Mouse (Mus musculus) MEL (cell line): ENCODE results near the gene Smarcad1. TPM values are rescaled to one million over a fixed set of nuclear protein-coding genes. Genes with fewer than 3 reads are reported as not detected.

Source experiments
- DNase-seq: peaks from one replicate; pipeline ENCODE4 v3.0.0; 2011; ENCODE audit warnings: low read depth, low spot score
- H3K27ac ChIP-seq: 2 replicates; pipeline ENCODE4 v1.5.1; 2012; ENCODE audit warnings: low read depth, mild to moderate bottlenecking, control low read depth, low read length, moderate library complexity; ENCODE audit not compliant: control insufficient read depth
- H3K27me3 ChIP-seq, 2 experiments: fragments of 150-350 bp in 1 of 2; sonication (generic) in 1 of 2; 2 replicates each; pipeline ENCODE4 v1.6.1; 2012; ENCODE audit warnings: low read length in 2 of 2, mild to moderate bottlenecking in 2 of 2, improper control_type of control experiment in 1 of 2, moderate library complexity in 1 of 2; ENCODE audit not compliant: insufficient read depth in 2 of 2, control insufficient read depth in 1 of 2
- H3K36me3 ChIP-seq, 2 experiments: 2 replicates each; pipeline ENCODE4 v1.6.1; 2012 to 2014; ENCODE audit warnings: low read length in 2 of 2, improper control_type of control experiment in 1 of 2, inconsistent platforms in 1 of 2, mild to moderate bottlenecking in 1 of 2; ENCODE audit not compliant: insufficient read depth in 2 of 2, control insufficient read depth in 1 of 2
- H3K4me1 ChIP-seq, 2 experiments: fragments of 150-350 bp in 1 of 2; sonication (generic) in 1 of 2; 2 replicates each; pipeline ENCODE4 v1.6.1; 2012; ENCODE audit warnings: low read length in 2 of 2, improper control_type of control experiment in 1 of 2, mild to moderate bottlenecking in 1 of 2; ENCODE audit not compliant: insufficient read depth in 2 of 2, control insufficient read depth in 1 of 2
- H3K4me3 ChIP-seq, 2 experiments: fragments of 150-350 bp in 1 of 2; sonication (generic) in 1 of 2; 2 replicates each; pipeline ENCODE4 v1.5.1; 2012; ENCODE audit warnings: low read depth in 2 of 2, low read length in 2 of 2, mild to moderate bottlenecking in 2 of 2, moderate library complexity in 2 of 2, control low read depth in 1 of 2, improper control_type of control experiment in 1 of 2; ENCODE audit not compliant: control insufficient read depth in 1 of 2, insufficient read depth in 1 of 2
- H3K79me2 ChIP-seq: 2 replicates; pipeline ENCODE4 v1.6.1; 2012; ENCODE audit warnings: mild to moderate bottlenecking, low read length, moderate library complexity; ENCODE audit not compliant: control insufficient read depth, poor library complexity, insufficient read depth
- H3K9ac ChIP-seq: 2 replicates; pipeline ENCODE4 v1.6.1; 2012; ENCODE audit warnings: low read depth, mild to moderate bottlenecking, control low read depth, low read length, moderate library complexity; ENCODE audit not compliant: control insufficient read depth, poor library complexity, severe bottlenecking
- H3K9me3 ChIP-seq: fragments of 150-350 bp; sonication (generic); replicated peaks from 2 replicates; pipeline ENCODE4 v1.6.1; 2012; ENCODE audit warnings: mild to moderate bottlenecking, low read length, improper control_type of control experiment, moderate library complexity; ENCODE audit not compliant: insufficient read depth
- CHD1 ChIP-seq: IDR thresholded peaks from 2 replicates; pipeline ENCODE4 v1.6.1; 2012; ENCODE audit warnings: low read depth, mild to moderate bottlenecking, inconsistent platforms, low read length, improper control_type of control experiment
- CHD2 ChIP-seq: IDR thresholded peaks from 2 replicates; pipeline ENCODE4 v1.6.1; 2011; ENCODE audit warnings: low read length, improper control_type of control experiment
- CTCF ChIP-seq, 3 experiments: IDR thresholded peaks in 2 of 3; conservative IDR thresholded peaks in 1 of 3; 2 replicates each; pipeline ENCODE4 v1.5.1; 2011 to 2012; ENCODE audit warnings: low read length in 3 of 3, low read depth in 2 of 3, mild to moderate bottlenecking in 2 of 3, improper control_type of control experiment in 1 of 3, inconsistent platforms in 1 of 3, mixed read lengths in 1 of 3, moderate library complexity in 1 of 3; ENCODE audit not compliant: control insufficient read depth in 1 of 3, insufficient read depth in 1 of 3, poor library complexity in 1 of 3, severe bottlenecking in 1 of 3
- ETS1 ChIP-seq: IDR thresholded peaks from 2 replicates; pipeline ENCODE4 v1.6.1; 2012; ENCODE audit warnings: low read depth, mild to moderate bottlenecking, inconsistent platforms, low read length, improper control_type of control experiment, moderate library complexity
- GABPA ChIP-seq: IDR thresholded peaks from 2 replicates; pipeline ENCODE4 v1.6.1; 2012; ENCODE audit warnings: low read depth, mild to moderate bottlenecking, inconsistent platforms, low read length, improper control_type of control experiment, moderate library complexity
- GATA1 ChIP-seq: IDR thresholded peaks from 2 replicates; pipeline ENCODE4 v1.6.1; 2011; ENCODE audit warnings: low read depth, low read length, improper control_type of control experiment
- HCFC1 ChIP-seq: IDR thresholded peaks from 2 replicates; pipeline ENCODE4 v1.6.1; 2012; ENCODE audit warnings: low read depth, mild to moderate bottlenecking, inconsistent platforms, low read length, improper control_type of control experiment, moderate library complexity
- JUND ChIP-seq: IDR thresholded peaks from 2 replicates; pipeline ENCODE4 v1.6.1; 2011; ENCODE audit warnings: low read depth, mild to moderate bottlenecking, improper control_type of control experiment, low read length
- KAT2A ChIP-seq: conservative IDR thresholded peaks from 2 replicates; pipeline ENCODE4 v1.6.1; 2012; ENCODE audit warnings: low read depth, low read length, improper control_type of control experiment, inconsistent platforms
- MAFK ChIP-seq: IDR thresholded peaks from 2 replicates; pipeline ENCODE4 v1.6.1; 2011; ENCODE audit warnings: low read depth, mild to moderate bottlenecking, low read length, improper control_type of control experiment, borderline replicate concordance
- MEF2A ChIP-seq: IDR thresholded peaks from 2 replicates; pipeline ENCODE4 v1.6.1; 2014; ENCODE audit warnings: low read depth, mild to moderate bottlenecking, inconsistent platforms, low read length, improper control_type of control experiment; ENCODE audit not compliant: poor library complexity, insufficient replicate concordance, severe bottlenecking; ENCODE audit errors: extremely low read depth
- MXI1 ChIP-seq: IDR thresholded peaks from 2 replicates; pipeline ENCODE4 v1.6.1; 2011; ENCODE audit warnings: mild to moderate bottlenecking, low read depth, low read length, improper control_type of control experiment
- MYC ChIP-seq: IDR thresholded peaks from 2 replicates; pipeline ENCODE4 v1.6.1; 2011; ENCODE audit warnings: low read depth, mild to moderate bottlenecking, low read length, improper control_type of control experiment, moderate library complexity
- NELFE ChIP-seq: IDR thresholded peaks from 2 replicates; pipeline ENCODE4 v1.6.1; 2011; ENCODE audit warnings: low read depth, low read length, improper control_type of control experiment
- POLR2AphosphoS2 ChIP-seq: IDR thresholded peaks from 2 replicates; pipeline ENCODE4 v1.6.1; 2011; ENCODE audit warnings: low read length, improper control_type of control experiment
- POLR2AphosphoS5 ChIP-seq: IDR thresholded peaks from 2 replicates; pipeline ENCODE4 v1.6.1; 2012; ENCODE audit warnings: low read depth, borderline replicate concordance, mild to moderate bottlenecking, inconsistent platforms, low read length, moderate library complexity, mixed read lengths
- SIN3A ChIP-seq: IDR thresholded peaks from 2 replicates; pipeline ENCODE4 v1.6.1; 2012; ENCODE audit warnings: low read length, improper control_type of control experiment, inconsistent platforms
- TAL1 ChIP-seq: IDR thresholded peaks from 2 replicates; pipeline ENCODE4 v1.6.1; 2012; ENCODE audit warnings: mild to moderate bottlenecking, inconsistent platforms, low read length, moderate library complexity, mixed read lengths
- TBP ChIP-seq: IDR thresholded peaks from 2 replicates; pipeline ENCODE4 v1.8.0; 2011; ENCODE audit warnings: low read depth, low read length, improper control_type of control experiment
- TCF12 ChIP-seq: IDR thresholded peaks from 2 replicates; pipeline ENCODE4 v1.6.1; 2014; ENCODE audit warnings: low read depth, mild to moderate bottlenecking, inconsistent platforms, low read length, improper control_type of control experiment, moderate library complexity
- UBTF ChIP-seq: IDR thresholded peaks from 2 replicates; pipeline ENCODE4 v1.6.1; 2012; ENCODE audit warnings: low read depth, mild to moderate bottlenecking, inconsistent platforms, low read length, improper control_type of control experiment, moderate library complexity, borderline replicate concordance; ENCODE audit not compliant: insufficient read depth
- USF1 ChIP-seq: IDR thresholded peaks from 2 replicates; pipeline ENCODE4 v1.6.1; 2014; ENCODE audit warnings: low read depth, mild to moderate bottlenecking, inconsistent platforms, low read length, improper control_type of control experiment, moderate library complexity
- USF2 ChIP-seq, 2 experiments: IDR thresholded peaks; 2 replicates each; pipeline ENCODE4 v1.6.1; 2011 to 2012; ENCODE audit warnings: improper control_type of control experiment in 2 of 2, low read length in 2 of 2, borderline replicate concordance in 1 of 2, inconsistent platforms in 1 of 2, low read depth in 1 of 2, mild to moderate bottlenecking in 1 of 2; ENCODE audit not compliant: insufficient read depth in 1 of 2
- ZKSCAN1 ChIP-seq: IDR thresholded peaks from 2 replicates; pipeline ENCODE4 v1.6.1; 2012; ENCODE audit warnings: low read depth, mild to moderate bottlenecking, inconsistent platforms, low read length, improper control_type of control experiment, moderate library complexity
- ZMIZ1 ChIP-seq: IDR thresholded peaks from 2 replicates; pipeline ENCODE4 v1.6.1; 2012; ENCODE audit warnings: low read depth, mild to moderate bottlenecking, inconsistent platforms, low read length, improper control_type of control experiment, moderate library complexity
- ZNF384 ChIP-seq: IDR thresholded peaks from 2 replicates; pipeline ENCODE4 v1.6.1; 2012; ENCODE audit warnings: low read depth, mild to moderate bottlenecking, inconsistent platforms, low read length, improper control_type of control experiment
- polyA plus RNA-seq, 2 experiments: library from polyadenylated mRNA; stranded (reverse) in 1 of 2; unstranded in 1 of 2; fragments of >175 nt in 1 of 2; fragments of >200 nt in 1 of 2; gene quantifications; 2 replicates each; pipeline versions ENCODE4 v1.2.1 to v1.2.4; 2012; ENCODE audit warnings: low replicate concordance in 2 of 2, low read depth in 1 of 2; ENCODE audit not compliant: insufficient read length in 2 of 2, insufficient read depth in 1 of 2, missing spikeins in 1 of 2
- total RNA-seq: library from RNA; depleted of rRNA; stranded (reverse); fragments of 300-350 nt; gene quantifications from 2 replicates; pipeline ENCODE4 v1.2.3, GENCODE M21; 2012

Smarcad1 gene
- total and polyA plus RNA-seq, 3 experiments = 40.7 to 45.0 (median 42.7) TPM

- H3K27ac ChIP-seq = no peak overlapping the region
- H3K4me1 ChIP-seq = no peaks in the 10 kb centered on the region
- H3K79me2 ChIP-seq = no peaks in the 10 kb centered on the region
- no peaks in the 10 kb centered on the region for H3K36me3 ChIP-seq
- TF ChIP-seq MEF2A = no peak
- H3K27me3 ChIP-seq = no peaks in the 10 kb centered on the region; a peak in 1 of 4 replicates
- no peak overlapping the region for H3K4me3 ChIP-seq
- no peak overlapping the region for H3K9ac ChIP-seq
- DNase-seq = no peak
- no peaks in the 10 kb centered on the region for H3K9me3 ChIP-seq
Observed at GRCm38 (mm10) chr6:65025130-65025529, 17.3 kb upstream of the Smarcad1 start.

DNA sequence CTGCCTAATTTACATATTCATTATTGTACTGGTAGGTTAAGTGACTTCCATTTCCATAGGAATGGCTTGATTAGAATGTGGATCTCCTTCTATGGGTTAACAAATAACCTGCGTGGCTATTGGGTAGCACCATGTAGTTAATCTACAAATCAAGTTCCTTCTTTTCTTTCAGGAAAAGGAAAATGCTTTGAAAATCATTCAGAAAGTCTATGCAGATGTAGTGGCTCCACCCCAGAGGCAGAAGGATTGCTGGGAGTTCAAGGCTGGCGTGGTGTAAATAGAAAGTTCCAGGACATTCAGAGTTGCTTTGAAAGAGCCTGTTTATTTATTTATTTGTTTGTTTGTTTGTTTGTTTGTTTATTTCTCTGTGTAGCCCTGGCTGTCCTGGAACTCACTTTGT is 7.7 kb upstream of the Smarcad1 start:
- Histone ChIP-seq H3K4me3 (no peak overlapping the region), H3K36me3 (no peaks in the 10 kb centered on the region), H3K9me3 (no peaks in the 10 kb centered on the region), H3K27me3 (no peaks in the 10 kb centered on the region; a peak in 1 of 4 replicates), H3K79me2 (no peaks in the 10 kb centered on the region), H3K9ac (no peak overlapping the region), H3K27ac (no peak overlapping the region), H3K4me1 (no peaks in the 10 kb centered on the region)
- no peak for TF ChIP-seq SIN3A
- no peak for TF ChIP-seq TAL1
- no peak for TF ChIP-seq UBTF
- no peak for TF ChIP-seq MAFK
- no peak for TF ChIP-seq CTCF (IDR thresholded peaks at IDR 0.05 in 2 of 3, conservative IDR thresholded peaks at IDR 0.05 in 1 of 3; ENCODE audit: control insufficient read depth in 1 of 3, insufficient read depth in 1 of 3, low read depth in 2 of 3, low read length in 3 of 3, poor library complexity in 1 of 3, severe bottlenecking in 1 of 3)
- TF ChIP-seq ETS1 = no peak
- TF ChIP-seq TCF12 = no peak
- DNase-seq = no peak

- Histone ChIP-seq H3K27ac (no peak overlapping the region), H3K9ac (no peak overlapping the region), H3K4me3 (no peak overlapping the region), H3K36me3 (no peaks in the 10 kb centered on the region), H3K27me3 (no peaks in the 10 kb centered on the region; a peak in 1 of 4 replicates), H3K4me1 (no peaks in the 10 kb centered on the region), H3K79me2 (no peaks in the 10 kb centered on the region), H3K9me3 (no peaks in the 10 kb centered on the region)
- TF ChIP-seq SIN3A = no peak
- no peak for TF ChIP-seq ZNF384
- no peak for TF ChIP-seq USF1
- no peak for TF ChIP-seq ZMIZ1
- TF ChIP-seq CHD1 = no peak
- no peak for TF ChIP-seq POLR2AphosphoS2
- TF ChIP-seq POLR2AphosphoS5 = no peak
- TF ChIP-seq TCF12 = no peak
- TF ChIP-seq NELFE = no peak
- TF ChIP-seq TBP = no peak
- TF ChIP-seq JUND = no peak
- TF ChIP-seq ZKSCAN1 = no peak
- TF ChIP-seq CHD2 = no peak
- TF ChIP-seq USF2 (IDR thresholded peaks at IDR 0.05; ENCODE audit: borderline replicate concordance in 1 of 2, insufficient read depth in 1 of 2, low read depth in 1 of 2, low read length in 2 of 2) = no peak
- TF ChIP-seq KAT2A = no peak
- TF ChIP-seq MYC = no peak
- no peak for TF ChIP-seq MXI1
- TF ChIP-seq GATA1 = no peak
- TF ChIP-seq HCFC1 = no peak
- no peak for TF ChIP-seq GABPA
- DNase-seq = no peak
Observed at GRCm38 (mm10) chr6:65035469-65035868, 6.9 kb upstream of the Smarcad1 start.
